In genomic region chr2:27401544-27401943, GRCm38 (mm10) we compare ENCODE assay signal across 28 mouse cellular contexts. TPM values are rescaled to one million over a fixed set of nuclear protein-coding genes. Genes with fewer than 3 reads are reported as not detected.
"Had no signal": no experiment of that assay in that cellular context is flagged by ENCODE, and none has a peak within 500 bp of the region (broad histone marks: within the 10 kb centered on the region; RNA-seq: fewer than 3 reads in every experiment).

No protein-coding gene starts in this region.

- H3K9me3 ChIP-seq: heart, embryonic 13.5 days; heart, embryonic 15.5 days; hindbrain, embryonic 12.5 days; intestine, embryonic 15.5 days; limb, embryonic 15.5 days had no signal

- H3K9ac ChIP-seq: heart, embryonic 13.5 days; heart, embryonic 15.5 days; hindbrain, embryonic 12.5 days; hindbrain, embryonic 14.5 days; intestine, embryonic 15.5 days; limb, embryonic 13.5 days; limb, embryonic 15.5 days; liver, embryonic 12.5 days; liver, embryonic 14.5 days had no signal

- H3K27ac ChIP-seq: gastrocnemius, adult 2 months; heart, adult 2 months; heart, embryonic 13.5 days; heart, embryonic 15.5 days; hindbrain, embryonic 12.5 days; hindbrain, embryonic 14.5 days; intestine, embryonic 15.5 days; layer of hippocampus, adult 2 months; left cerebral cortex, adult 2 months; limb, embryonic 13.5 days; limb, embryonic 15.5 days; liver, embryonic 12.5 days; liver, embryonic 14.5 days had no signal

- H3K4me2 ChIP-seq: heart, embryonic 11.5 days; heart, embryonic 13.5 days; heart, embryonic 15.5 days; hindbrain, embryonic 12.5 days; hindbrain, embryonic 14.5 days; intestine, embryonic 15.5 days; limb, embryonic 13.5 days; limb, embryonic 15.5 days; liver, embryonic 12.5 days had no signal

- H3K27me3 ChIP-seq: heart, embryonic 15.5 days; hindbrain, embryonic 12.5 days; intestine, embryonic 15.5 days; limb, embryonic 13.5 days; limb, embryonic 15.5 days; liver, embryonic 12.5 days had no signal

- ATAC-seq: hindbrain, embryonic 16.5 days; inflammation-experienced regulatory T-cells, adult 6 months; intestine, embryonic 15.5 days; intestine, postnatal 0 days; liver, embryonic 12.5 days had no signal

- H3K4me3 ChIP-seq: gastrocnemius, adult 2 months; heart, adult 2 months; heart, embryonic 13.5 days; heart, embryonic 15.5 days; hindbrain, embryonic 12.5 days; intestine, embryonic 15.5 days; layer of hippocampus, adult 2 months; left cerebral cortex, adult 2 months; limb, embryonic 13.5 days; limb, embryonic 15.5 days; liver, embryonic 12.5 days had no signal

- H3K36me3 ChIP-seq: heart, embryonic 15.5 days; intestine, embryonic 15.5 days; limb, embryonic 13.5 days; limb, embryonic 15.5 days; liver, embryonic 12.5 days had no signal

- DNase-seq: gastrocnemius, adult 2 months; gastrocnemius, postnatal 10 days; gastrocnemius, postnatal 36 days; heart, adult 11 months; heart, adult 2 months; heart, postnatal 14 days; heart, postnatal 36 days; kidney, adult 18-20 months; kidney, adult 8-10 months; kidney, postnatal 10 days; kidney, postnatal 25 days; kidney, postnatal 4 days; left cerebral cortex, postnatal 4 days had no signal

RNA-seq across cellular contexts. Expression of gene Brd3os, which starts 40.6 kb away (rescaled TPM):
- polyA plus RNA-seq: inflammation-experienced regulatory T-cells, adult 6 months had no signal
